Mouse (Mus musculus) limb, embryonic 15.5 days (tissue): Measurements from ENCODE around the gene Hexim1. TPM values are rescaled to one million over a fixed set of nuclear protein-coding genes. Genes with fewer than 3 reads are reported as not detected.

ENCODE experiments used
- ATAC-seq: fragments of 200-750 bp; cut with Nextera tagmentation; 2 replicates; pipeline ENCODE4 v1.8.0; 2017; ENCODE audit warnings: low read depth, moderate TSS enrichment; ENCODE audit not compliant: insufficient number of reproducible peaks, low FRiP score, low TSS enrichment
- H3K27ac ChIP-seq: fragments of 300-500 bp; sonication (generic); 2 replicates; pipeline ENCODE4 v1.5.1; 2015; ENCODE audit warnings: moderate library complexity, mild to moderate bottlenecking, inconsistent platforms
- H3K27me3 ChIP-seq: fragments of 300-500 bp; sonication (generic); 2 replicates; pipeline ENCODE4 v1.6.1; 2015; ENCODE audit warnings: inconsistent platforms
- H3K36me3 ChIP-seq: fragments of 300-500 bp; sonication (generic); 2 replicates; pipeline ENCODE4 v1.6.1; 2015; ENCODE audit warnings: inconsistent platforms
- H3K4me1 ChIP-seq: fragments of 300-500 bp; sonication (generic); 2 replicates; pipeline ENCODE4 v1.6.1; 2015; ENCODE audit warnings: inconsistent platforms
- H3K4me2 ChIP-seq: fragments of 300-500 bp; sonication (generic); 2 replicates; pipeline ENCODE4 v1.6.1; 2015; ENCODE audit warnings: mild to moderate bottlenecking, inconsistent platforms
- H3K4me3 ChIP-seq: fragments of 300-500 bp; sonication (generic); 2 replicates; pipeline ENCODE4 v1.5.1; 2015; ENCODE audit warnings: mild to moderate bottlenecking, inconsistent platforms
- H3K9ac ChIP-seq: fragments of 300-500 bp; sonication (generic); 2 replicates; pipeline ENCODE4 v1.6.1; 2015; ENCODE audit warnings: inconsistent platforms
- H3K9me3 ChIP-seq: fragments of 300-500 bp; sonication (generic); 2 replicates; pipeline ENCODE4 v1.6.1; 2016; ENCODE audit warnings: inconsistent platforms
- WGBS: fragments of 180-500 bp; shearing (Covaris S2); methylation state at CpG from one replicate; pipeline ENCODE4 v1.1.7; 2015; 5-methylcytosine and 5-hydroxymethylcytosine counted together
- polyA plus RNA-seq: library from polyadenylated mRNA; unstranded; fragments of >200 nt; fragmentation: Nextera tagmentation; extraction: Ambion mirVana; gene quantifications from 2 replicates; pipeline ENCODE4 v1.2.1, GENCODE M21; 2015

The Hexim1 gene
- polyA plus RNA-seq, 1 experiment from 2014 or later, result 5.8 TPM

- Histone ChIP-seq H3K36me3 (no peaks in the 10 kb centered on the region), H3K4me3 (peak overlapping the region; percentile 39), H3K27ac (peak overlapping the region; percentile 72), H3K9me3 (no peaks in the 10 kb centered on the region), H3K9ac (peak overlapping the region; percentile 18; the same call in 1 of the 2 replicates), H3K27me3 (no peaks in the 10 kb centered on the region; the same call in 1 of the 2 replicates), H3K4me1 (peaks cover 39% of the 10 kb centered on the region), H3K4me2 (peak overlapping the region; percentile 76)
- ATAC-seq, result no peak
- WGBS, result 3% methylated on average over 28 of the region's 28 CpGs
Observed at GRCm38 (mm10) chr11:103111881-103112551, 4.0 kb upstream of the Hexim1 start.

DNA sequence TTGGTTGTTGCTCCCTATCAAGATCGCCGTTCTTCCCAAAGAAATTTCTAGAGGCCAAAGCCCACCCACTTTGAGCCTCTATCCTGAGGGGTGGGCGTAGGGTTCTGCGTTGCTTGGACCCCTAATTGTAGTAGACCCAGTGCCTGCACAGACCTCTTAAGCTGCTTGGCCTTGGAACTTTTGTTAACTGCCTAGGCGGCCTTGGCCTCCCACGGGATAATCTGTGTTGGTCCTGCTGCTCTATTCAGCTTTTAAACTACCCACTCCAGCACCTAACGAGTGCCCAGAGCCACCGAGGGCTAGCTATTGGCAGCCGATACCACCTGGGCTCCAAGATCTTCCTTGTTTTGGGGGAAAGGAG lies 3.5 kb upstream of the Hexim1 start:
- Histone ChIP-seq H3K4me1 (peaks cover 39% of the 10 kb centered on the region), H3K27ac (peak overlapping the region; percentile 72), H3K9me3 (no peaks in the 10 kb centered on the region), H3K4me3 (peak overlapping the region; percentile 39), H3K27me3 (no peaks in the 10 kb centered on the region; the same call in 1 of the 2 replicates), H3K9ac (peak overlapping the region; percentile 18; the same call in 1 of the 2 replicates), H3K36me3 (no peaks in the 10 kb centered on the region), H3K4me2 (peak overlapping the region; percentile 76)
- 16% methylated on average over 9 of the region's 9 CpGs for WGBS
- ATAC-seq, result no peak

GRCm38 (mm10) chr11:103113005-103113404 lies 3.0 kb upstream of the Hexim1 start:
- Histone ChIP-seq H3K27me3 (no peaks in the 10 kb centered on the region; the same call in 1 of the 2 replicates), H3K4me2 (peak overlapping the region; percentile 76), H3K4me3 (no peak overlapping the region), H3K9me3 (no peaks in the 10 kb centered on the region), H3K4me1 (peaks cover 39% of the 10 kb centered on the region), H3K36me3 (no peaks in the 10 kb centered on the region), H3K9ac (no peak overlapping the region), H3K27ac (peak overlapping the region; percentile 72)
- WGBS, result 39% methylated on average over 12 of the region's 12 CpGs
- ATAC-seq, result no peak

- H3K9ac ChIP-seq, result no peak overlapping the region
- no peaks in the 10 kb centered on the region; the same call in 1 of the 2 replicates for H3K27me3 ChIP-seq
- 53% methylated on average over 4 of the region's 4 CpGs for WGBS
- H3K36me3 ChIP-seq, result no peaks in the 10 kb centered on the region
- no peak overlapping the region for H3K4me2 ChIP-seq
- H3K9me3 ChIP-seq, result no peaks in the 10 kb centered on the region
- no peak overlapping the region for H3K27ac ChIP-seq
- peaks cover 44% of the 10 kb centered on the region for H3K4me1 ChIP-seq
- ATAC-seq, result no peak
- H3K4me3 ChIP-seq, result no peak overlapping the region
Observed at GRCm38 (mm10) chr11:103113771-103114170, 2.3 kb upstream of the Hexim1 start.

GRCm38 (mm10) chr11:103114270-103114943 lies 1.6 kb upstream of the Hexim1 start:
- WGBS, result 84% methylated on average over 11 of the region's 11 CpGs
- H3K4me2 ChIP-seq, result peak overlapping the region; percentile 51

GRCm38 (mm10) chr11:103115163-103116007 lies 646 bp upstream of the Hexim1 start:
- Histone ChIP-seq H3K4me3 (peak overlapping the region; percentile 67), H3K27me3 (no peaks in the 10 kb centered on the region; the same call in 1 of the 2 replicates), H3K4me1 (peaks cover 47% of the 10 kb centered on the region), H3K36me3 (no peaks in the 10 kb centered on the region), H3K9me3 (no peaks in the 10 kb centered on the region), H3K9ac (peak overlapping the region; percentile 64), H3K27ac (peak overlapping the region; percentile 94), H3K4me2 (peak overlapping the region; percentile 51)
- peak; percentile 46; the same call in 1 of the 2 replicates for ATAC-seq
- under 1% methylated on average over 34 of the region's 34 CpGs for WGBS

More at GRCm38 (mm10) chr11:103114270-103114943, 1.6 kb upstream of the Hexim1 start:
- Histone ChIP-seq H3K4me3 (peak overlapping the region; percentile 67), H3K4me1 (peaks cover 47% of the 10 kb centered on the region), H3K9ac (peak overlapping the region; percentile 64), H3K27me3 (no peaks in the 10 kb centered on the region; the same call in 1 of the 2 replicates), H3K36me3 (no peaks in the 10 kb centered on the region), H3K27ac (peak overlapping the region; percentile 94), H3K9me3 (no peaks in the 10 kb centered on the region)
- ATAC-seq, result no peak

- Histone ChIP-seq H3K4me1 (peaks cover 36% of the 10 kb centered on the region), H3K27me3 (no peaks in the 10 kb centered on the region; the same call in 1 of the 2 replicates), H3K4me3 (peak overlapping the region; percentile 67), H3K9ac (peak overlapping the region; percentile 72), H3K4me2 (peak overlapping the region; percentile 83), H3K9me3 (no peaks in the 10 kb centered on the region), H3K36me3 (no peaks in the 10 kb centered on the region), H3K27ac (peak overlapping the region; percentile 94)
- no peak for ATAC-seq
- WGBS, result 0% methylated on average over 35 of the region's 35 CpGs
Observed at GRCm38 (mm10) chr11:103116959-103117590, 1.0 kb downstream of the Hexim1 start.

DNA sequence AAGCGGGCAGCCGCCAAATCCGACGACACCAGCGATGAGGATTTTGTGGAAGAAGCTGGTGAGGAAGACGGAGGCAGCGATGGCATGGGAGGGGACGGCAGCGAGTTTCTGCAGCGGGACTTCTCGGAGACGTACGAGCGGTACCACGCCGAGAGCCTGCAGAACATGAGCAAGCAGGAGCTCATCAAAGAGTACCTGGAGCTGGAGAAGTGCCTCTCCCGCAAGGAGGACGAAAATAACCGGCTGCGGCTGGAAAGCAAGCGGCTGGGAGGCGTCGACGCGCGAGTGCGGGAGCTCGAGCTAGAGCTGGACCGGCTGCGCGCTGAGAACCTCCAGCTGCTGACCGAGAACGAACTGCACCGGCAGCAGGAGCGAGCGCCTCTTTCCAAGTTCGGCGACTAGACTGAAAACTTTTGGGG lies 1.6 kb downstream of the Hexim1 start:
- Histone ChIP-seq H3K27me3 (no peaks in the 10 kb centered on the region; the same call in 1 of the 2 replicates), H3K9ac (peak overlapping the region; percentile 72), H3K4me2 (peak overlapping the region; percentile 83), H3K36me3 (no peaks in the 10 kb centered on the region), H3K4me1 (peaks cover 31% of the 10 kb centered on the region), H3K4me3 (peak overlapping the region; percentile 67), H3K27ac (peak overlapping the region; percentile 94), H3K9me3 (no peaks in the 10 kb centered on the region)
- no peak for ATAC-seq
- WGBS, result under 1% methylated on average over 38 of the region's 38 CpGs

- peak overlapping the region; percentile 67; the same call in 1 of the 2 replicates for H3K4me3 ChIP-seq
- no peaks in the 10 kb centered on the region for H3K36me3 ChIP-seq
- H3K27me3 ChIP-seq, result no peaks in the 10 kb centered on the region; the same call in 1 of the 2 replicates
- 78% methylated on average over 2 of the region's 2 CpGs for WGBS
- peaks cover 19% of the 10 kb centered on the region for H3K4me1 ChIP-seq
- no peak overlapping the region for H3K27ac ChIP-seq
- H3K4me2 ChIP-seq, result peak overlapping the region; percentile 83
- H3K9ac ChIP-seq, result no peak overlapping the region
- no peaks in the 10 kb centered on the region for H3K9me3 ChIP-seq
- no peak for ATAC-seq
Observed at GRCm38 (mm10) chr11:103118866-103119265, 2.8 kb downstream of the Hexim1 start.

- Histone ChIP-seq H3K4me2 (no peak overlapping the region), H3K9ac (no peak overlapping the region), H3K4me1 (peaks cover 13% of the 10 kb centered on the region), H3K27ac (no peak overlapping the region), H3K36me3 (no peaks in the 10 kb centered on the region), H3K27me3 (no peaks in the 10 kb centered on the region), H3K9me3 (no peaks in the 10 kb centered on the region), H3K4me3 (no peak overlapping the region)
- ATAC-seq, result no peak
- 55% methylated on average over 5 of the region's 5 CpGs for WGBS
Observed at GRCm38 (mm10) chr11:103119609-103120008, 3.6 kb downstream of the Hexim1 start.

DNA sequence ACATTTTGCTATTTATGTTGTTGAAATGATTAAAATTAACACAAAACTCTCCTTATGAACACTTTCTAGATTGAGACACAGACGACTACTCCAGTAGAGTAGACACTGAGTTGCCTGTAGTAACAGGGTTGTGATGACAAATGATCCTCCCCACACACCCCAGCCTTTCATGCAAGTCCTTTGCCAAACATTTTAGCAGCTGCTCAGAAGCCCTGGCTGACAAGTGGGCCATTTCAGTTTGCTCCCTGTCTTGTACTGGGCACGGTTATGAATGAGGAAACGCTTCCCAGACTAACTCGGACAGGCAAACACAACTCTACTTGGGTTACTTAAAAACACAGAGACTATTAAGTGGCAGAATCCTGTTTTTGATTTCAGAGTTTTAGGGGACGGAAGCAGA lies 4.3 kb downstream of the Hexim1 start:
- WGBS, result 57% methylated on average over 5 of the region's 5 CpGs
- H3K36me3 ChIP-seq, result no peaks in the 10 kb centered on the region
- no peak overlapping the region for H3K9ac ChIP-seq
- H3K4me1 ChIP-seq, result peaks cover 10% of the 10 kb centered on the region
- ATAC-seq, result no peak
- no peaks in the 10 kb centered on the region for H3K9me3 ChIP-seq
- no peak overlapping the region for H3K27ac ChIP-seq
- no peaks in the 10 kb centered on the region for H3K27me3 ChIP-seq
- H3K4me3 ChIP-seq, result no peak overlapping the region
- no peak overlapping the region for H3K4me2 ChIP-seq
